Mouse (Mus musculus) G1E (cell line): ENCODE data around the gene Rps25.

ENCODE experiments used
- CTCF ChIP-seq: IDR thresholded peaks from 2 replicates; pipeline ENCODE4 v1.5.1; 2012; ENCODE audit warnings: low read depth, low read length, inconsistent platforms, mixed read lengths
- POLR2AphosphoS5 ChIP-seq: IDR thresholded peaks from 2 replicates; pipeline ENCODE4 v1.6.1; 2012; ENCODE audit warnings: low read depth, low read length, inconsistent platforms; ENCODE audit not compliant: insufficient replicate concordance

DNA sequence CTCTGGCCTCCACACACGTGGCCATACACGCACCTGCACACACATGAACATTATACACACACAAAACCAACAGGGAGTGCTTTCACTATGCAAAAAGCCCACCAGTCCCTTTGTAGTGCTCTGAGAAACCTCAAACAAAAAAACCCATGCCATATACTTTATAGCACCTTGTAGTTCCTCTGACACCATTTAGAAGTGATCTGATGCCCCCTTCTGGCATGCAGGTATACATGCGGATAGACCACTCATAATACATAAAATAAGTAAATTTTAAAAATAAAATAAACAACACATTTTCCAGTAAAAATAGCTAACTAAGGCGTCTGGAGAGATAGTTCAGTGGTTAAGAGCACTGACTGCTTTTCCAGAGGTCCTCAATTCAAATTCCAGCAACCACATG, 49.7 kb upstream of the Rps25 start:
- TF ChIP-seq CTCF (no peak; the same call in 1 of the 2 replicates), POLR2AphosphoS5 (no peak)
